Mouse (Mus musculus) embryonic facial prominence, embryonic 14.5 days (tissue): ENCODE results near the gene Atp8a2. TPM values are rescaled to one million over a fixed set of nuclear protein-coding genes. Genes with fewer than 3 reads are reported as not detected.
A peak's percentile ranks its signal among the peaks of the same experiment; 100 is the strongest.

ENCODE experiments used
- ATAC-seq: fragments of 200-750 bp; cut with Nextera tagmentation; 2 replicates; pipeline ENCODE4 v1.8.0; 2017; ENCODE audit warnings: low read depth, moderate number of reproducible peaks, moderate TSS enrichment
- DNase-seq: peaks from one replicate; pipeline ENCODE4 v3.0.0-alpha.2; 2015; ENCODE audit warnings: low spot score
- H3K27ac ChIP-seq: fragments of 300-500 bp; sonication (generic); replicated peaks from 2 replicates; pipeline ENCODE4 v1.5.1; 2014; ENCODE audit warnings: low read depth, mild to moderate bottlenecking, low read length, moderate library complexity
- H3K27me3 ChIP-seq: fragments of 300-500 bp; sonication (generic); replicated peaks from 2 replicates; pipeline ENCODE4 v1.6.1; 2014; ENCODE audit warnings: low read length; ENCODE audit not compliant: control insufficient read depth, insufficient read depth
- H3K36me3 ChIP-seq: fragments of 300-500 bp; sonication (generic); 2 replicates; pipeline ENCODE4 v1.6.1; 2014; ENCODE audit warnings: low read length, mixed read lengths; ENCODE audit not compliant: control insufficient read depth, insufficient read depth
- H3K4me1 ChIP-seq: fragments of 300-500 bp; sonication (generic); 2 replicates; pipeline ENCODE4 v1.6.1; 2014; ENCODE audit warnings: antibody characterized with exemption, low read length; ENCODE audit not compliant: control insufficient read depth, insufficient read depth
- H3K4me2 ChIP-seq: fragments of 300-500 bp; sonication (generic); 2 replicates; pipeline ENCODE4 v1.6.1; 2014; ENCODE audit warnings: low read depth, mild to moderate bottlenecking, low read length, moderate library complexity, mixed read lengths
- H3K4me3 ChIP-seq: fragments of 300-500 bp; sonication (generic); 2 replicates; pipeline ENCODE4 v1.5.1; 2014; ENCODE audit warnings: low read depth, mild to moderate bottlenecking, low read length
- H3K9ac ChIP-seq: fragments of 300-500 bp; sonication (generic); 2 replicates; pipeline ENCODE4 v1.6.1; 2014; ENCODE audit warnings: low read depth, mild to moderate bottlenecking, low read length, moderate library complexity, mixed read lengths
- H3K9me3 ChIP-seq: fragments of 300-500 bp; sonication (generic); 2 replicates; pipeline ENCODE4 v1.6.1; 2016; ENCODE audit warnings: low read length; ENCODE audit not compliant: control insufficient read depth
- WGBS: fragments of 180-500 bp; shearing (Covaris S2); extraction: QIAGEN DNeasy Blood & Tissue Kit; methylation state at CpG from one replicate; pipeline ENCODE4 v1.1.7; 2014; 5-methylcytosine and 5-hydroxymethylcytosine counted together
- polyA plus RNA-seq: library from polyadenylated mRNA; unstranded; fragments of >200 nt; fragmentation: Nextera tagmentation; extraction: Ambion mirVana; gene quantifications from 2 replicates; pipeline ENCODE4 v1.2.1, GENCODE M21; 2014

Atp8a2 gene
- polyA plus RNA-seq, 1 experiment from 2014 or later: 3.6 TPM

- ATAC-seq: peak; percentile 31; the same call in 1 of the 2 replicates
- H3K4me1 ChIP-seq: peaks cover 7% of the 10 kb centered on the region; the same call in 1 of the 2 replicates
- no peak overlapping the region for H3K27ac ChIP-seq
- H3K4me3 ChIP-seq: no peak overlapping the region
- H3K9ac ChIP-seq: no peak overlapping the region
- 0 out of 2 replicates have a peak, but pooled peaks cover 4% of the 10 kb centered on the region for H3K9me3 ChIP-seq
- WGBS: 50% methylated on average over 4 of the region's 4 CpGs
- no peaks in the 10 kb centered on the region for H3K27me3 ChIP-seq
- no peak overlapping the region for H3K4me2 ChIP-seq
- peak; percentile 69 for DNase-seq
- H3K36me3 ChIP-seq: no peaks in the 10 kb centered on the region
Measured at GRCm38 (mm10) chr14:59862351-59862750, 334.6 kb downstream of the Atp8a2 start.

- no peak overlapping the region for H3K27ac ChIP-seq
- DNase-seq (no peak), ATAC-seq (no peak)
- H3K9ac ChIP-seq: no peak overlapping the region
- no peak overlapping the region for H3K4me3 ChIP-seq
- H3K27me3 ChIP-seq: no peaks in the 10 kb centered on the region
- 0 out of 2 replicates have a peak, but pooled peaks cover 4% of the 10 kb centered on the region for H3K4me1 ChIP-seq
- H3K4me2 ChIP-seq: no peak overlapping the region
- WGBS: 89% methylated on average over 11 of the region's 11 CpGs
- H3K9me3 ChIP-seq: 0 out of 2 replicates have a peak, but pooled peaks cover 4% of the 10 kb centered on the region
- no peaks in the 10 kb centered on the region for H3K36me3 ChIP-seq
Measured at GRCm38 (mm10) chr14:59859830-59860229, 337.1 kb downstream of the Atp8a2 start.

- H3K27me3 ChIP-seq: no peaks in the 10 kb centered on the region
- H3K4me1 ChIP-seq: 0 out of 2 replicates have a peak, but pooled peaks cover 4% of the 10 kb centered on the region
- no peak overlapping the region for H3K4me3 ChIP-seq
- no peak overlapping the region for H3K4me2 ChIP-seq
- H3K9me3 ChIP-seq: no peaks in the 10 kb centered on the region
- H3K36me3 ChIP-seq: no peaks in the 10 kb centered on the region
- H3K27ac ChIP-seq: no peak overlapping the region
- H3K9ac ChIP-seq: no peak overlapping the region
- DNase-seq (peak; percentile 73), ATAC-seq (peak; percentile 84)
- 51% methylated on average over 6 of the region's 6 CpGs for WGBS
Measured at GRCm38 (mm10) chr14:59858501-59859225, 338.3 kb downstream of the Atp8a2 start.

- WGBS: 46% methylated on average over 9 of the region's 9 CpGs
- H3K27me3 ChIP-seq: no peaks in the 10 kb centered on the region
- H3K4me3 ChIP-seq: no peak overlapping the region
- H3K36me3 ChIP-seq: no peaks in the 10 kb centered on the region
- H3K4me1 ChIP-seq: no peaks in the 10 kb centered on the region
- no peak overlapping the region for H3K27ac ChIP-seq
- no peak overlapping the region for H3K9ac ChIP-seq
- DNase-seq (no peak), ATAC-seq (no peak)
- 0 out of 2 replicates have a peak, but pooled peaks cover 4% of the 10 kb centered on the region for H3K9me3 ChIP-seq
- no peak overlapping the region for H3K4me2 ChIP-seq
Measured at GRCm38 (mm10) chr14:59853139-59853538, 343.8 kb downstream of the Atp8a2 start.

GRCm38 (mm10) chr14:59846609-59847375 is 350.2 kb downstream of the Atp8a2 start:
- DNase-seq (peak; percentile 38), ATAC-seq (no peak)
- 25% methylated on average over 14 of the region's 14 CpGs for WGBS
- Histone ChIP-seq H3K4me3 (no peak overlapping the region), H3K4me2 (no peak overlapping the region), H3K4me1 (peaks cover 6% of the 10 kb centered on the region; the same call in 1 of the 2 replicates), H3K36me3 (no peaks in the 10 kb centered on the region), H3K27ac (no peak overlapping the region), H3K9me3 (0 out of 2 replicates have a peak, but pooled peaks cover 4% of the 10 kb centered on the region), H3K27me3 (no peaks in the 10 kb centered on the region), H3K9ac (no peak overlapping the region)

GRCm38 (mm10) chr14:59843264-59843942 is 353.6 kb downstream of the Atp8a2 start:
- H3K4me2 ChIP-seq: no peak overlapping the region
- ATAC-seq (no peak), DNase-seq (no peak)
- H3K36me3 ChIP-seq: no peaks in the 10 kb centered on the region
- no peak overlapping the region for H3K9ac ChIP-seq
- H3K27me3 ChIP-seq: no peaks in the 10 kb centered on the region
- 77% methylated on average over 6 of the region's 6 CpGs for WGBS
- peaks cover 6% of the 10 kb centered on the region; the same call in 1 of the 2 replicates for H3K4me1 ChIP-seq
- no peak overlapping the region for H3K4me3 ChIP-seq
- H3K9me3 ChIP-seq: no peaks in the 10 kb centered on the region
- H3K27ac ChIP-seq: no peak overlapping the region

- no peak overlapping the region for H3K4me3 ChIP-seq
- no peak for ATAC-seq
- WGBS: 68% methylated on average over 14 of the region's 14 CpGs
Measured at GRCm38 (mm10) chr14:59839951-59840720, 356.8 kb downstream of the Atp8a2 start.

More at GRCm38 (mm10) chr14:59839951-59840720, 356.8 kb downstream of the Atp8a2 start:
- Histone ChIP-seq H3K36me3 (no peaks in the 10 kb centered on the region), H3K4me2 (no peak overlapping the region), H3K9me3 (no peaks in the 10 kb centered on the region), H3K27ac (no peak overlapping the region), H3K27me3 (no peaks in the 10 kb centered on the region), H3K9ac (no peak overlapping the region), H3K4me1 (peaks cover 5% of the 10 kb centered on the region)
- DNase-seq: no peak
